Mouse (Mus musculus) CH12F3 (cell line): ENCODE data around the gene Fcna.

Experiments
- in situ Hi-C: fragments of 300-500 bp; cut with MboI; formaldehyde crosslinking; loops from 2 replicates; pipeline ENCODE4 v1.14.3; 2020; ENCODE audit warnings: low sequenced_read_pairs

Fcna gene

GRCm38 (mm10) chr2:25608671-25609070, 19.2 kb downstream of the Fcna start:
- in situ Hi-C loops, result no loop called here

DNA sequence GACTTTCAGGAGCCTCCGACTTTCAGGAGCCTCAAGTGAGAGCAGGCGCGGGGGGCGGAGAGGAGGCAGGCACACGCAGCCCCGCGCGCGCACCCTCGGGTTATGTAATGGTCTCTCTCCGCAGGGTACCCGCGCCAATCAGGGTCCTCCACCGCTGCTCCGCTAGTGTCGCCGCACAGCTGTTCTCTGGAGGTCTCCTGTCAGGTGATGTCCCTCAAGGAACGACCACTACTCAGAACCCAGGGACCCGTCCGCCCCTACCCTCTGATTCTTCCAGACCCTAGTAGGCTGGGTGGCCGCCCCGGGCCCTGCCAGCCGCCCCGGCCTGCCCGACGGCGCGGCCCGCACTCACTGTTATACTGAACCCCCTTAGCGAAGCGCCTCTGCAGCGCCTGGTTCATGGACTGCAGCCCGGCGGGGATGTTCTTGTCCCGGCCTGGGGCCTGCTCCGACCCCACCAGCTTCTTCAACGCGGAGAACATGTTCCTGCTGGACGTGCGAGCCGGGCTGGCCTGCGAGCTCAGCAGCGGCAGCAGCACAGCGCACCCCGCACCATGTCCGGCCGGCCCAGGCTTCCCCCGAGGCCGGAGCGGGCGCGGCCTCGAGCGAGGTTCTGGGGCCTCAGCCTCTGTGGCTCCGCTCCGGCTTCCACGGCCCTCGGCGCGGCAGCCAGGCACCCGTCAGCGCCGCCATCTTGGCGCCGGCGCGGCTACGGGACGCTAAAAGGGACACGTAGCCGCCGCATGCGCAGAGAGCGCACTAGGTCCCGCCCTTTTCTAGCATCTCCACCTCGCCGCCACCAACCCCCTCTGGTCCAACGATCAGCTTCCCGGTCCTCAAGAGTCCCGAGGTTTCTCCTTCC, 19.8 kb downstream of the Fcna start, which contains the start of gene Rabl6:
TSS of gene Rabl6 (minus strand) at position 761 of the 862 bp plus-strand sequence.
- in situ Hi-C loops, result no loop called here

DNA sequence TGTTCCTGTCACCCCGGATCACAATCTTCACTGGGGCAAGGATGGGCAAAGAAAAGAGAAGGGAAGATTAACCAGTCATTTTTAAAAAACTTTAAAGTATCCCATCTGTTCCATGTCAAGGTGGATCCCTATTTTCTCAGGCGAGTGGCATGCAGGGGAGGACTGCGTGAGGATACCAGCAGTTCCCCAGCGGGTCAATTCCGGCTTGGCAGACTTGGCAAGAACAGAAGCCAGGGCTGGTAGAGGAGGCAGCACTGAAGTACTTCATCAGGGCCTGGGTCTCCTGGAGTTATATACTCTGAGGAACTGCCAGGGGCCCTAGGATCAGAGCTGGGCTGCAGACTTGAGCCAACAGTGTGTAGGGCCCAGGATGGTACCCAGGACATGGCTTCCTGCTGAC, 25.3 kb downstream of the Fcna start:
- in situ Hi-C loops, result no loop called here

DNA sequence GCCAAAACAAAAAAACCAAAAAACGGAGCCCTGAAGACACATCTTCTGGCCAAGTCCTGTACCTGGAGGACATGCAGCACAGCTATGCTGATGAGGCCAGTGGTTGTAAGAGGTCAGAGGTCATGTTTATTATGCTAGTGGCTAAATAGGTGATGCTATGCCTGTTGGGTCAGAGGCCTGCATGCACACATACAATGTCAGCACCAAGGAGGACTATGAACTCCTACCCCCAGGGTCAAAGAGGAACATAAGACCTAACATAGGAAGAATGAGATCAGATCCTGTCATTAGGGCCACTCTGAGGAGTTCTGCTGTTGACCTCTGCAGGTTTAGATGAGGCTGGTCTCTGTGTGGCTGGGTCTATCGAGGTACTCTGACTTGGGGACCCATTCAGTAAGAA, 27.8 kb downstream of the Fcna start:
- in situ Hi-C loops, result no loop called here

DNA sequence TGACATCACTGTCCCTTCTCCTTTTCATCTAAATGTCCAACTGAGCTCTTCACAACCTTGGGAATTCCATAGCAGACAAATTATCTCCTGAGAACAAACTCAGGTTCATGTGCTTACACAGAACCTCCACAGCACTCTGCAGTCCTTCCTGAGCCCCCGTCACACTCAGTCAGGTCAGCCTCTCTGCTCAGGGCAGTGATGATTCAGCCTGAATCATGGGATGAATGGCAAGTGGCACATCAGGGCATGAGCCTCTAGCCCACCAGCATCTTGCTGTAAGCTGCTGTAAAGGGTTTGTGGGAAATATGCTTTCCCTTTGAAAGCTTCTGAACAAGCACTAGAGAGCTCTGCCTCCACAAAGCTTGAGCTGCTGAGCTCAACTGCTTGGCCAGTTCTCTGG, 29.1 kb downstream of the Fcna start:
- in situ Hi-C loops, result no loop called here

GRCm38 (mm10) chr2:25596765-25597510, 30.9 kb downstream of the Fcna start:
- in situ Hi-C loops, result no loop called here

DNA sequence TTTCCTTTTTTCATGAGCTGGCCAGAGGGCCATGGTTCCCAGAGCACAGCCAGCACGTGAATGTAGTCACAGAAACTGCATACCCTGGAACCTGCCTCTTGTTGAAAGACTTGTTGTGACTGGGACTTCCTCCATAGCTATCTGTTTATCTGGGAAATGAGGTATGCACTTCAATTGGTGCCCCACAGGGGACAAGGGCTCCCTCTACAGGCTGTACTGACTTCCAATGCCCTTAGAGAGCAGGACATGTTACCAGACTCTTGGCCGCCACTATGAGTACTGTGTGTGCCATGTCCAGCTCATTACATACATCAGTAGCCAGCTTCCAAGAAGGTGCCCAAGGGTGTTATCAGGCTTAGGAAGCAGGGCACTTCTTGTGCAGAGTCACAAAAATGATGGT, 36.0 kb downstream of the Fcna start:
- in situ Hi-C loops, result no loop called here

- in situ Hi-C loops, result no loop called here
Measured at GRCm38 (mm10) chr2:25588227-25588907, 39.5 kb downstream of the Fcna start.

GRCm38 (mm10) chr2:25587290-25587689, 40.5 kb downstream of the Fcna start:
- in situ Hi-C loops, result no loop called here

DNA sequence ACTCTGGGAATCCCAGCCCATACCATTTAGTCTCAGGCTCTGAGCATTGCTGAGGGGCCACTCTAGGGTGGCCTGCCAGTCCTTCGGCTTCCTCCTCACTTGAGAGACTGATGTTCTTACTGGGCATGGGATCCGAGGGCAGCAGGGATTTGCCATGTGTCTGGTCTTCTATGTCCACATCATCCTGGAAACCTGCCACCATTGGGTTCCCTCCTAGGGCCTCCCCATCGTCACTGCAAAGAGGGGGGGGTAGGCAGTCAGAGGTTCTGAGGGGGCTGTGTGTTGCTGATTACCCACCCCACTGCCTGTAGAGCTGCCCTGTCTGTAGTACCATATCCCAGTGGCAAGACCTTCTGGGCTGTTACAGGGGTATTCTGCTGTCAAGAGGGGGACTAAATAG, 42.2 kb downstream of the Fcna start:
- in situ Hi-C loops, result no loop called here

- in situ Hi-C loops, result no loop called here
Measured at GRCm38 (mm10) chr2:25584856-25585255, 43.0 kb downstream of the Fcna start.

DNA sequence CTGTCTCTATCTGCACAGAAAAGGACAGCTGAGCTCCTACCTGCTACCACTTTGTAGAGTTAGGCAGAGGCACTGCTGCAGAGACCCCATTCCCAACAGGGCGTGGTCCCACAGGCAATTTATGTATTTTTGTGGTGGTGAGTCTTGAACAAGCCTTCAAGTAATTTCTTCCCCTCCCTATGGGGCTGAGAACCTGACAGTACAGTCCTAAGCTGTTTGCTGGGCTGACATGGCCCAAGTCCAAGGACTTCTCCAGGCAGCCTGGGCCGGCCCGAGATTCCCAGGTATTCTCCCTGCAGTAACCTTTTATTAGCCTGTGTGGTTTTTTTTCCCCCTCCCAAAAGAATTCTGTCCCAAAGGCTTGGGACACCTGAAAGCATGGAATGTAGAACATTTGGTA, 43.7 kb downstream of the Fcna start:
- in situ Hi-C loops, result no loop called here

DNA sequence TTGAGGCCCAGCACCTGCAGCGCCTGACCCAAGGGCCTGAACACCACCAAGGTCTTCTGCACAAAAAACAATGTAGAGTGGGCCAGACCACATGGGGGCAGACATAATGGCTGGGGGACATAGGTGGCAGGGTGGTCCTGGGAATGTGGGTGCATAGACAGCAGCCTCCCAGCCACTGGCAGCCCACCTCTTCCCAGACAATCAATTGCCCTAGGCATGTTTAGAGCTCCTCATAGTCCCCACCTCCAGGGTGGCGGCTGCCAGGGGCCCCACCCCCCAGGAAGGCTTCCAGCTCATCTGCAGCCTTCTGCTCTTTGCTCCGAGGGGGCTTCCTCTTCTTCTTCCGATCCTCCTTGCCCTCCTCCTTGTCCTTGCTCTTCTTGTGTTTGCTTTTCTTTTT, 44.3 kb downstream of the Fcna start:
- in situ Hi-C loops, result no loop called here

DNA sequence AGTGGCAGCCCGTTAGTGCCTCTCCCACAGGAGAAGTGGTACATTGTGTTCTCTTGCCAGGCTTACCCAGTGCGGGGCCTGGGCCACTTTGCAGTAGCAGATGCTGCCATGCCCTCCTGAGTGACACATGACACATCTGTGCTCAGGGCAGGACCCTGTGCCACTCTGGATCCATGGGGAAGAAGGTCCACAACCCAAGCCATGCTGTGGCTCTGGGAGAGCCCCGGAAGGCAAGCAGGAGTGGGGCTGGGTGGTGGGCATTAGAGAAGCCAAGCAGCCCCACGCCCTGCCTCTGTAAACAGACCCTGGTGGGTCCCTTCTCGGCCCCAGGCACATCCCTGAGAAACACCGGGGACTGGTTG, 44.7 kb downstream of the Fcna start:
- in situ Hi-C loops, result no loop called here

GRCm38 (mm10) chr2:25582466-25583119, 45.2 kb downstream of the Fcna start:
- in situ Hi-C loops, result no loop called here

DNA sequence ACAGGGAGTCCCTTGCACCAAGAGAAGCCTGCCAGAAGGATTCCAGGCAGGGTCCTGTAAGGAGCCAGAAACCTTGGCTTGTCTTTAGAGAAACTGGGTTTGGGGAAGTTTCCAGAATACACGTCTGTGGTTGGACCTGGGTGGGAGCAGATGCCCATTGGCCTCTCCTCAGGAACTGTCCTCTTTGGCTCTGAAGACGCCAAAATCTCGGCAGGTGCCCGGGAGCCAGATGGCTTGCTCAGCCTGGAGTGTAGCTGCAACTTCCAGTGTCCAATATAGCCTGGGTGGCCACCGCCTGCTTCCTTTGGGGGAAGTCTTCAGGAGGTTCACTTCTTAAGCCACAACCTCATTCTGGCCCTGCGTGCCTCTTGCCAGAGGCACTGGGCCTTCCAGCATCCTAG, 45.9 kb downstream of the Fcna start:
- in situ Hi-C loops, result no loop called here

DNA sequence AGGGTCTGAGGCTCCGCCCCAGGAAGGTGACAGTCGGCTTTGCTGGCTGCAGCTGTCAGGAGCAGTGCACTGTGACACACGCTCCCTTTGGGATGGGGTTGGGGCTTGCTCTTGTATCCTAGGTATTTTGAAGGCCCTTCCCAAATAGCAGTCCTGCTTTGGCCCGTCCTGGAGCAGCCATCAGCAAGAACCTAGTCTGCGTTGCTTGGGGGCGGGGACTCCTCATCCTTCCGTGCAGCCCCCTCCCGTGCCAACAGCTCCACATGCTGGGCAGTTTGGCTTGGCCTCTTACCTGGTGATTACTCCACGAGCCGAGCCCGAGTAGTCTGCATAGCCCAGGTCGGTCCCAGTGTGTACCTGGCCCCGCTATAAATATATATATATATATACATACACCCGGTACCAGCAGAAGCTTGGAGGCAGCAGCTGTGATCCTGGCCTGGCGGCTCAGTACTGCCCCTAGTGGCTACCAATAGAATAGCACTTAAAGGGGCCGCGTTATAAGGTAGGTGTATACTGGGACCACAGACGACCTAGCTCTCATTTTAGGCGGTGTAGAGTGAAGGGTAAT, 46.5 kb downstream of the Fcna start, which contains the start of gene Ajm1:
TSS of gene Ajm1 (minus strand) at position 464 of the 571 bp plus-strand sequence.
- in situ Hi-C loops, result no loop called here

DNA sequence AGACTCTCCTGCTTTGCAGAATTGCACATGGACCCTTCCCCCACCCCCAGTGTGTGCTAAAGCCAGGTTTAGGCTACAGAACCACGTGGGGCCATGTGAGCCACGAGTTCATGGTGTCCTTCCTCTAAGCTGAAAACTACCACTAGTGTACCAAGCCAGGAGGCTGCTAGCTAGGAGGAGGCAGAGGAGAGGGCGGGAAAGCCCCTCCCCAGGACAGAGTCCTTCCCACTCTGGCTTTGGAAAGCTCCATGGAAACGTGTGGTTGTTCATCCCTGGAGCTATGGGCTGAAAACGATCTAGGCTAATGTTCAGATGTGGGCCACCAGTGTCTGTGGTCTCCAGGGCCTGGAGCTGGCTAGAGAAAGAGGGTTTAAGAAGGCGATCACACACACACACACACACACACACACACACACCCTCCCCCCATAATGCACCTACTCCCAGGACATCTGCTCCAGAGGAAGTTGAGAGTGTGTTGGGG, 47.2 kb downstream of the Fcna start:
- in situ Hi-C loops, result no loop called here

GRCm38 (mm10) chr2:25579737-25580460, 47.9 kb downstream of the Fcna start:
- in situ Hi-C loops, result no loop called here
